In the genomic region with DNA sequence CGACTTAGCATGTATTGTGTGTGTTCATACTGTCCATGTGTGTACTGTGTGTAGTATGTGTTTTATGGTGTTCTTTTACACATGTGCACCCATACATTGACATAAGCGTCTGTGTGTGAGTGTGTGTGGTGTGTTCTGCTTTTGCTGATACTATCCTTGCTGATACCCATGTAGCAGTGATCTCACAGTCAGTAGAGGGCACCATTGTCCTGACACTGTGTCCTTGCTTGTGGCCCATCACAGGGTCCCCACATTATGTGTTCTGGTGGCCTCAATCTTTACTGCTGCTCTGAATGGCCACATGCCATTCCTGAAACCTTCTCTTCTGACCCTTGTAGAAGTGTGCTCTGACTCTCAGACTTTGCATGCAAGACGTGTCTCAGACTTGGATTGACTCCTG, we compare ENCODE assay signal across 1 mouse cellular context.
TF ChIP-seq lines count a peak whose summit lies in the region.

No protein-coding gene starts in this region.

TF ChIP-seq in CH12.LX, 34 proteins besides CTCF, POLR2A, EP300 and RAD21:
- TF ChIP-seq NRF1 (IDR thresholded peaks at IDR 0.05; ENCODE audit: low read depth, low read length) (no peak), MAFK (IDR thresholded peaks at IDR 0.05; ENCODE audit: insufficient replicate concordance, low read length) (no peak), TCF12 (IDR thresholded peaks at IDR 0.05; ENCODE audit: low read depth, low read length) (no peak), ZNF384 (IDR thresholded peaks at IDR 0.05; ENCODE audit: low read depth, low read length) (no peak), ETS1 (conservative IDR thresholded peaks at IDR 0.05; ENCODE audit: low read depth, low read length) (no peak)
TF ChIP-seq in CH12.LX: peak in this region for 0.
